Mouse (Mus musculus) T-helper 1 cell (primary cell): ENCODE measurements around the gene Bptf.
"Not testable (repeated sequence)": the region's sequence is repeated elsewhere in the genome, so short reads cannot be mapped to it uniquely, and the experiment has no call there.

Experiments
- in situ Hi-C: fragments of 300-600 bp; cut with MboI, MseI; formaldehyde crosslinking; loops from one replicate; pipeline ENCODE4 v1.15.1; 2025; ENCODE audit warnings: high pct_unique_total_duplicates

Gene Bptf

DNA sequence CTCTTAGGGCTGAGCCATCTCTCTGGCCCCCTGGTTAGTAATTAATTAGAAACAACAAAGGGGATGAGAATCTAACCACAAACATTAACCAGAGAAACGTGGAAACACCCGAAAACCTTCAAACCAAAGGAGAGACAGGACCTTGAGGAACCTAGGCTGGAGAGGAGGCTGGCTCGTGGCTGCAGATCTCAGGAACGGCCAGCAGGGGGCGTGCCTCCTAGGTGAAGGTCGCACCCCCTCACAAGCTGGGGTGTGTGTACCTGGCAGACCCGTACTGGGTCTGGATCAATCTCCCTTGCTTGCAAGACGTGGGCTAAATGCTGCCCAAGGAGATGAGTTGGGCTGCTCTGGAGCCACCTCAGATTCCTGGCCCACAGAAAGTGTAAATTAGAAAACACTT lies 113.3 kb downstream of the Bptf start:
- in situ Hi-C loops = no loop called here

DNA sequence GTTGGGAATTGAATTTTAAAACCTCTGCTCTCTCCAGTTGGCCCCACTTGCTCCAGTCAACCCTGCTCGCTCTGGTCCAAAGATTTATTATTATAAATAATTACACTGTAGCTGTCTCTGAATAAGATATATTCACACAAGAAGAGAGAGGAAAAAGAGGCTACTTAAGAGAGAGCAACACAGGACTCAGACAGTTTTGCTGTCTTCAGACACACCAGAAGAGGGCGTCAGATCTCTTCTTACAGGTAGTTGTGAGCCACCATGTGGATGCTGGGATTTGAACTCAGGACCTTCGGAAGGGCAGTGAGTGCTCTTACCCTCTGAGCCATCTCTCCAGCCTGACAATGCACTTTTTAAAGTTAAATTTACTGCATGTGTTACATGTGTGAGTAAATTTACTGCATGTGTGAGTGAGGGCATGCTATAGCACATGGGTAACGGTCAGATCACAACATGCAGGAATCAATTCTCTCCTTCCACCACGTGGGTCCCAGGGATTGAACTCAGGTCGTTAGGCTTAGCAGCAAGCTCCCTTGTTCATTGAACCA lies 114.5 kb downstream of the Bptf start:
- in situ Hi-C loops = no loop called here

DNA sequence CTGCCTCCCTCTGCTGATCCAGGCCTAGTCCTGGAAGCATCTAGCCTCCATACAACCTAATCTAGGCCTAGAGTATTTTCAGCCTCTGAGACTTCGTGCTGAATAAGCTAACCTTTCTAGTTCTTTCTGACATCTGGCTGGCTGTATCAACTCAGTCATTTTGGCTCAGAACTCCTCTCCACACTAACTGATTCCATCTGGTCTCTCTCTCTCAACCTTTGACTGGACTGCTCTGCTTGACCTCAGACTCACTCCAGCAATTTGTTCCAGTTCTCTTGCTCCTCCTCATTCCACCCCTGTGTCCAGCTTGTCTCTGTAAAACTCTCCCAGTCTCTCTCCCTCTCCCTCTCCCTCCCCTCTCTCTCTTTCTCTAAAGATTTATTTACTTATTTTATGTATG lies 115.0 kb downstream of the Bptf start:
- in situ Hi-C loops = no loop called here

DNA sequence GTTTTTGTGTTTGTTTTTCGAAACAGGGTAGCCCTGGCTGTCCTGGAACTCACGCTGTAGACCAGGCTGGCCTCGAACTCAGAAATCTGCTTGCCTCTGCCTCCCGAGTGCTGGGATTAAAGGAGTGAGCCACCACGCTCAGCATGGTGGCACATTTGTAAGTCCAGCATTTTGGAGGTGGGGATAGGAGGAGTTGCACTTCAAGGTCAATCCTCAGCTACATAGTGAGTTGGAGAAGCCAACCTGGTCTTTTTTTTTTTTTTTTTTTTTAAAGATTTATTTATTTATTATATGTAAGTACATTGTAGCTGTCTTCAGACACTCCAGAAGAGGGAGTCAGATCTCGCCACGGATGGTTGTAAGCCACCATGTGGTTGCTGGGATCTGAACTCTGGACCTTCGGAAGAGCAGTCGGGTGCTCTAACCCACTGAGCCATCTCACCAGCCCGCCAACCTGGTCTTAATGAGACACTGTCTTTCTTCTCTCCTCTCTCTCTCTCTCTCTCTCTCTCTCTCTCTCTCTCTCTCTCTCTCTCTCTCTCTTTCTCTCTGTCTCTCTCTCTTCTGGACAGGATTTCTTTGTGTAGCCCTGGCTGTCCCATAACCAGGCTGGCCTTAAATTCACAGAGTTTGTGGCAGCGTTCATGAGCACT lies 116.3 kb downstream of the Bptf start:
- in situ Hi-C loops = not testable (repeated sequence)

DNA sequence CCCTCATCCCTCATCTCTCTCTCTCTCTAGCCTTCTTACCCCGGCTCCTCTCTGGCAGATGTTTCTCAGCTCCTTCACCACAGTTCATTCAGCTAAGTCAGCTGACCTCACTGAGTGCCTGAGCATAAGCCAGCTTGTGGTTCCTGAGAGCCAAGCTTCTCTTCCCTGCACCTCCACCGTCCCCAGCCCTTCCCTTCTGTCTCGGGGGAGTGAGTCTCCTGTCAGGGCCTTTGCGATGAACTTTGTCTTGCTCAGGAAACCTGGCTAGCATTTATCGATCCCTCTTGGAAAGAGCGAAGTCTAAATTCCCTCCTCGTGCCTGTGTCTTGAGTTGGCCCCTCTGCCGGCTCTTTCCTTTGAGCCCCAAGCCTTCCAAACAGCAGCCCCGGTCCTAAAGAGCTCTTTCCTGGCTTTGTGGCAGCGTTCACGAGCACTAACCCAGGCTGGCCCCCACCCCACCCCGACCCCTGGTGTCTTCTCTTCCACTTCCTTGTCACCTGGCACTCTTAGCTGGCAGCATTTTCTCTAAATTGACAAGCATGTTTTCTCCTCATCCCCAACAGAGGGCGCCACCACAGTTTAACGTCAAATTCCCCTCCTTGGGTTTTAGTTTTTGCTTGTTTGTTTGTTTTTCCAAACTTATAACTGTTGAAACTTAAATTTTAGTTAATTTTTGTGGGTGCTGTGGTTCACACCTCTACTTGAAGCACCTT lies 117.2 kb downstream of the Bptf start:
- in situ Hi-C loops = no loop called here

DNA sequence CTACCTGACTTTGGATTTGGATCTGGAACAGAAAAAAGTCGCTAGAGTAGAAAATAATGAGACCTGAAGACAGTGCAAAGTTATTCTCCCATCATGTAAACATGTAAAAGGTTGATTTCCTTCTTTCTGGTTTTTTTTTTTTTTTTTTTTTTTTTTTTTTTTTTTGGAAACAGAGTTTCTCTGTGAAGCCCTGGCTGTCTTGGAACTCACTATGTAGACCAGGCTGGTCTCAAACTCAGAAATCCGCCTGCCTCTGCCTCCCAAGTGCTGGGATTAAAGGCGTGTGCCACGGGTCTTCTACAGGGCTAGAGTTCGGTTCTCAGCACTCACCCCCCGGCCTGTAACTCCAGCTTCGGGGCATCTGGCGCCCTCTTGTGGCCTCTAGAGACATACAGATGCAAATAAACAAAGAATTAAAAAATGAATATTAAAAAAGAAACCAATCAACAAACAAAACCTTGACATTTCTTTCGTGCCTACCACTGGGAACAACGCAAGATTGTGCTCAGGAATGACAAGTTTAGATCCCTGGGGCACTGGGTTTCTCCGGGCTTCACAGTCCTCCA lies 117.8 kb downstream of the Bptf start:
- in situ Hi-C loops = no loop called here

DNA sequence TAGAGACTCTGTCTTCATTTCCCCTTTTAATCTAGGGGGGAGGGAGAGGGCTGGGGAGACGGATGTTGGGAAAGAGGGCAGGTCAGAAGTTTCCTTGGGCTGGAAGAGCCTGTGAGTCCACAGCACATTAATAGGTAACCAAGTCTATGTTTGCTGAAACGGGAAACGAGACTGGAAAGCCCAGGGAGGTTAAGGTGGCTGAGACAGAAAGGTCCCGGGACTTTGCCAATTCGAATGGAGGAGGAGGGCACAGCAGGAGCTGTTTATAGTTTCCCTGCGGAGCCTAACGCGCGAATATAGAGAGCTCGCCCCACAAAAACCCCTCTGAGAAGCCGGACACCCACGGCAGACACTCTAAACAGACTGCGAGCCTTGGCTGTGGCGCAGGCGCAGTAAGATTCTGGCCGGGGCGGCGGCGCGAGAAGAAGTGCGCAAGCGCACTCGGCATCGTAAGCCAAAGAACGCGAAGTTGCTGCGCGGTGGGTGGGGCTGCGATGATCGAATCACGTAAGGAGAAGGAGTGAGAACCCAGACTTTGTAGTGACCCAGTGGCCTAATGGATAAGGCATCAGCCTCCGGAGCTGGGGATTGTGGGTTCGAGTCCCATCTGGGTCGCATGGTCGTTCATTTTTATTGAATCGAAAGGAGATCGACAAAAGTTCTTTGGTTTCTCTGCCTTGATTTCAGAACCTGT lies 119.5 kb downstream of the Bptf start:
- in situ Hi-C loops = no loop called here

DNA sequence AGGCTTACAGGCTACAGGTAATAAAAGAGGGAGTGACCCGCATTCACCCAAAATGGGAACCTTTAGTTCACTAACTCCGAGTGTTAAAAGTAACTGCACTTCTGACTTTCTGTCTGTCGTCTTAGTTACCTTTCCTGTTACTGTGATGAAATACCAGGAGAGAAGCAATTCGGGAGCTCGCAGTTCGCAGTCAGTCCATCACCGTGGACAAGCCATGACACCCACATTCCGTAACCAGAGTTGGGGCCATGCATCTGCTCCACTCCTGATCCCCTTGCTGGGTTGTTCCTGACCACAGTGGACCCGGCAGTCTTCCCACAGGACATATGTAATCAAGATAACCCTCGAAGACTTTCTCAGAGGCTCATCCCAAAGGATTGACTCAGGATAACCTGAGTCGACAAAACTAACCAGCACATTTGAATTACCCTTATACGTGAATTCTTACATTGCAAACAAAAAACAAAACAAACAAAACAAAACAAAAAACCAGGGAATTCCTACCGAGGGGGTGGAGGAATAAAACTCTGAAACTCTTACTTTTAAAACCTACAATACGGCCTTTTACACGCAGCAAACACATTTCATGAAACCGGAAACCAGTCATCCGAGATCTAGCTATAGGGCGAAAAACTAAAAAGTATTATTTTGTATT lies 120.1 kb downstream of the Bptf start:
- in situ Hi-C loops = no loop called here

DNA sequence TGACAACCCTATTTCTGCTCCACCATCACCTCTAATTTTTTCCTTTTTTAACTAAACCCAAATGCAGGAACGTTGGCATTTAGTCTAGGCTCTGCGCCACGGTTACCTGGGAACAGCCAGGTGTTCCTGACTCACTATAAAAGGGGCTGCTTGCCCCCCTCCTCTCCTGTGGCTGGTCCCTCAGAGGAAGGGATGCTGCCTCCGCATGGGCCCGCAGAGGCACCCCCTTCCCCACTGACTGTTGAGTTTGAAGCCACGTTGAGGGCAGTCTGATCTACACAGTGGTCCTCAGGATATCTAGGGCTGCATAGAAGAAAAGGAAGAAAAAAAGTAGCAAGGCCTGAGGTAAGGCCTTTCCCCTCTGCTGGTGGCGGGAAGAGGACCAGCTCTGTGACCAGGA lies 120.8 kb downstream of the Bptf start:
- in situ Hi-C loops = no loop called here

DNA sequence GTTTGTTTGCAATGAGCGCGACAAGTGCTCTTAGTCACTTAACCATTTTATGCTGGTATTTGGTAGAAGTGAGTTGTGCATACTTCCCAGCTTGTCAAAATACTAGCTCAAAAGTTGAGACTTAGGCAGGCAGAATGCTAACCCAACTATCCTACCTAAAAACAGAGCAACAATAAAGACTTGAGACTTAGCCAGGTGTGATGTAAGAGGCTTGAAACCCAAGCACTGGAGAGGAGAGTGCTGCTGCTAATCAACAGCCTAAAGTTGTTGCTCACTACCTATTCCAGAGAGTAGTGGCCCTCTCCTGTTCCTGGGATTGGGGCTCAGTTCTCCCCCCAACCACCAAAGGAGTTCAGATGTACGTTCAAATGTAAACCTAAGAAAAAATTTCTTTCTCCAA lies 121.5 kb downstream of the Bptf start:
- in situ Hi-C loops = no loop called here

DNA sequence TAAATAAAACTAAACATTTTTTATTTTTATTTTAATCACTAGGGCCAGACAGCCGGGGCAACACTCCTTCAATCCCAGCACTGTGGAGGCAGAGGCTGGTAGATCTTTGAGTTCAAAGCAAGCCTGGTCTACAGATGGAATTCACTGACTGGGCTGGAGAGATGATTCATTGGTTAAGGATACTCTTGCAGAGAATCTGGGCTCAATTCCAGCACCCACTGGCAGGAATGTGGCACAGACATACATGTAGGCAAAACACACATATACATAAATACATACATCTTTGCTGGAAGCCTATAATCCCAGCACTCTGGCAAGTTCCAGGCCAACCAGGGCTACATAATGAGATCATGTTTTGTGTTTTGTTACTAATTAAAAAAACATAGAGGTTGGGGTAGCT lies 126.4 kb downstream of the Bptf start:
- in situ Hi-C loops = no loop called here

DNA sequence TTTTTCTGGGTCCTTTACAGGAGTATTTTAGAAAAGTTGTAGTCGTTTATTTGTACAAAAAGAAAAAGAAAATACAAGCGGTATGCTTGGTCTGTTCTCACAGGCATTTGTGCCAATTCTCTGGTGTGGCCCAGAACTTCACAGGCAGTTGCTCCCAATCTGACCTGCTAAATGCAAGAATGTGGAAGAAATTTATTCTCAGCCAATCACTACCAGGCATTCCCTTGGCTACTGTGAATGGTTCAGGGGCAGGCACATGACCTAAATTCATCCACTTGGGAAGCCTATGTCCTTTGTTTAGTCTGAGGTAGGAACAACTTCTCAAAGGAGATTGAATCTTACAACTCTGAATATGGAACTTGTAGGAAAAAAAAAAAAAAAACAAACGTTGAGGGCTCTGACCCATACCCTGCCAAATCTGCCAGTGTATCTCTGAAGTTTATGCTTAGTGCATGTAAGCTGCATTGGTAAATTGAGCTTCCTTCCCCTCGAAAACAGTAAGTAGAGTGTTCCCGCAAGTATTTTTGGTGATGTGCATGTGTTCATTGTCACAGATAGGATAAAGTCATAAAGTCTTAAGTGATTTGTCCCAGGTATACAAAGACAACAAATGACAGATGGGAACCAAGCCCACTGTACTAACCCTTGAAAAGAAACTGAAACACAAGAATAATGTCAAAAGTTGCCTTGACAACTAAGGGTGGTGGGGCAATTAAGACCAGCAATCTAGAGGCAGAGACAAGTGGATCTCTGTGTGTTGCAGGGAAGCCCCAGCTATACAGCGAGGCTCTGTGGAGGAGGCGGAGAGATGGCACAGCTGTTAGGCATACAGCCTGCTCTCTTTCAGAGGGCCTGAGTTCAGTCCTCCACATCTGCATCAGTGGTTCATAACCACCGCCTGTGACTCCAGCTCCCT lies 129.9 kb downstream of the Bptf start:
- in situ Hi-C loops = no loop called here

DNA sequence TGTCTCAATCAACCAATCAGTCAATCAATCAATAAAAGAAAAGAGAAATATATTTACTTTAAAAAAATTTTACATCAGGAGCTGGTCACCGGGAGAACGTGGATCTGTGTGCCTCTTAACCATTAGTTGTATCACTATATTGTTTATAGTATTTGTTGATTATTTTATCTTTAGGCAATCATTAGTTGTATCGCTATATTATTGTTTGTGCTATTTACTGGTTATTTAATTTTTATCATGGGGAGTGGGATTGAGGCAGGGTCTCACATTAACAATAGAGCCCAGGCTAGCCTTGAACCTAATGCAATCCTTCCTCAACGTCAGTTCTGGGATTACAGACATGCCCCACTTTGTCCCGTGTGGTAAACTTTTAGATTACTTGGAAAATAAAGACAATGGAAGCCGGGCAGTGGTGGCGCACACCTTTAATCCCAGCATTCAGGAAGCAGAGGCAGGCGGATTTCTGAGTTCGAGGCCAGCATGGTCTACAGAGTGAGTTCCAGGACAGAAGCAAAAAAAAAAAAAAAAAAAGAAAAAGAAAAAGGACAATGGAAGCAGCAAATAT lies 131.9 kb downstream of the Bptf start:
- in situ Hi-C loops = no loop called here

DNA sequence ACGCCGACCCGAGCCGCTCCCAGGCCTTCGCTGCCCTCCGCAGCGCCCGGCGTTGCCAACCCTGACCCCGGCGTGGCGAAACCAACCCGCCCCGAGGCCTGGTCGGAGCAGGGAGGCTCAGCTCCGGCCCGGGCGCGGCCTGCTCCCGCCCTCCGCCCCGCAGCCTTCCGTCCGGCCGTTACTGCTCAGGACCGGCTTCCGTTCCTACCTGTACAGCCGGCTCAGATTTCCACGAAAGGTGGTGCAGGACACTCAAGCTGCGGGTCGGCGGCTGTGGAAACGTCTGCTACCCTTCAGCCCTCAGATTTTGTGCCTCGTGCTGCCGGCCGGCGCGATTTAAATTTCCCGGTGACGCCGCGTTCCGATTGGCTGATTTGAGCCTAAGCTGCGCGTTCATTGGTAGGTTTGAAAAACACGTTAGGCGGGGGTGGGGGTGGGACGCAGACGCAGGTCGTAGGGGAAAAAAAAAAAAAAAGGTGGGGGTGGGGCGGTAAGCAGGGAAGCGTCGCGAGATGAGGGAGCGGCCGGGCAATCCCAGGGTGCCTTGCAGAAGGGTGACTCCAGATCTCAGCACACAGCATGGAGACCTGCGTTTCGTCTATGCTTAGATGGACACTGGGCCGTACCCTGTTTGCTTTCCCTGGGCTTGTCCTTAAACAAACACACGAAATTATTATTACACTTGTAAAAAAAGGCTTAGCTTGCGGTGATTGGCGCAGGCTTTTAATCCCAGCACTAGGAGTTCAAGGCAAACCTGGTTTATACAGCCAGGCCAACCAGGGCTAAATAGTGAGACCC lies 132.6 kb downstream of the Bptf start, which contains the start of gene Kpna2:
Kpna2 (minus strand) TSS at position 391 of the 798 bp plus-strand sequence.
- in situ Hi-C loops = no loop called here

DNA sequence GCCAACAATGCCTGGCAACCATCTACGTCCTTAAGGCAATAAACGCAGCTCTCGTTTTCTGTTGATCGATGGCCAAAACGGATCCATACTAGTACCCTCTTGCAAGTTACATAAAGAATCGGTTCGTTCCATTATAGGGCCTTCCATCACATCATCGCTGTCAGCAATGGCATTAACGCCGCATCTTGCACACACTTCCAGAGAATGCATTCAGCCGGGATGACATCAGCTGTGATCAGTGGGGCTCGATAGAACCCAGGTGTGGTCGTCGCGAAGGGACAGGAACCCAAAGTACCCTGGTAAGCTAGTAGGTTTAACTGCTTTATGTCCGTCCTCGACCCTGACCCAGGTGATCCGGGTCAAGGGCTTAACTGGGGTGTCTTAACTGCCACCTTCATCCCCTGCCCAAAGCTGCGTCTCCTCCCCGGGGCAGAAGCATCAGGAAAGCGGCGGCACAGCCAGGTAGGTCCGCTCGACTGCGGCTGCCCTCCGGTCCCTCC lies 133.2 kb downstream of the Bptf start:
- in situ Hi-C loops = no loop called here

DNA sequence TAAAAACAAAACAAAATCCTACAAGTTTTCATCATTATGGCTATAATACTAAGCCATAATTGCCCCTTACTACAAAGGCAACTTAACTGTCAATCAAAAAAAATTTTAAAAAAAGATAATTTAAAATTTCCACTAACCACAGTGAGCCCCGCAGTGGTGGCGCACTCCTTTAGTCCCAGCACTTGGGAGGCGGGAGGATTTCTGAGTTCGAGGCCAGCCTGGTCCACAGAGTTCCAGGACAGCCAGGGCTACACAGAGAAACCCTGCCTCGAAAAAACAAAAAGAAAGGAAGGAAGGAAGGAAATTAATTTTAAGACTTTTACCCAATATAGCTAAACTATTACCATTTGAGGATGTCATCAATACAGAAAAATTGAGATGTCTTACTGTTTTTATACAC lies 134.0 kb downstream of the Bptf start:
- in situ Hi-C loops = no loop called here

DNA sequence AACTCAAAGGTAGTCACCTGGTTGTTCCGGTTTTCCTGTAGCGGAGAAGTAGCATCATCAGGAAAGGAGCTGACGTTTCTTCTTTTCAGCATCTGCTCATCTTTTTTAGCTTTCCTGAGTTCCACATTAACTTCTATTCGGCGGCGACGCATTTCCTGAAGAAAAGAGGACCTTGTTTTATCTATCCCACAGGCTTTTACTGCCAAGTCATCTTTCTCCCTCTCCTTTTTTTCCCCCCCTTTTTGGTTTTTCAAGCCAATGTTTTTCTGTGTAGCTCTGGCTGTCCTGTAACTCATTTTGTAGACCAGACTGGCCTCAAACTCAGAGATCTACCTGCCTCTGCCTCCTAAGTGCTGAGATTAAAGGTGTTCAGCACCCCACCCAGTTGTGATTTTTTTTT lies 135.4 kb downstream of the Bptf start:
- in situ Hi-C loops = not testable (repeated sequence)

DNA sequence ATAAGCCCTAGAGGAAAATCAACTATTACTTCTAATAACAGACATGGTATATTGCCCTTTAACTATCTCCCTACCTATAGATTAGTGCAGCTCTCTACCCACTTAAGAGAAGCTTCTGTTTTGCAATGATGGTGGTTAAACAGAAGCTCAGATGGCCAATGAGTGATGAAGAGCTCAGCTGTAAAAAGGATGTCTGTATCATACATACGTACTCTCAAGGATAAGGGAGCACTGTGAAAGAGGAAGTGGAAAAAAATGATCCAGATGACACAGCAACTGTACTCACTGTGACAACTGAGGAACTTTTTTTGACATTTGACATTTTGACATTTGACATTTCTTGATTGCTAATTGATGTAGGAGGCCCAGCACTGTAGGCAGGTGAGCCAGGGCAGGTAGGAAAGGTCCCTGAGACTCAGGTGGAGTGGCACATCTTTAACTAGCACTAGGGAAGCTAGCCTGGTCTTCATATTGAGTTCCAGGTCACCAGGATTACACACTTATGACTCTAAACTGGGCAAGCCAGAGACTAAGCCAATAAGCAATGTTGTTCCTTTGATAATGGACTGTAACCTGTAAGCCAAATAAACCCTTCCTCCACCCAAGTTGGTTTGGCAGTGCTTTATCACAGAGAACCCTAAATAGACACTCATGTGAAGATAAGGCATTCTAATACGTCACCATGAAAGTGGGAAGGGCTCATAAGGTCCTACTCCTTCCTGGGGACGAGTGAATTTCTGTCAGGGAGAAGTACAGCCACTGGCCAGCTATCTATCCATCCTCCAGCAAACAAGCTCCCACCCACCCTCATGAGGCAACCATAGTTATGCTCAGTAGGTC lies 137.5 kb downstream of the Bptf start:
- in situ Hi-C loops = no loop called here
